Mouse (Mus musculus): ENCODE measurements around the gene Samd5. TPM values are rescaled to one million over a fixed set of nuclear protein-coding genes. Genes with fewer than 3 reads are reported as not detected.

Gene Samd5
- 6.0 and 7.2 TPM in 2 replicates for polyA plus RNA-seq (2012; rRNA removed)

GRCm38 (mm10) chr10:9674561-9675521, at the start of gene Samd5:
TSS of gene Samd5 (minus strand) at chr10:9675208.

Other genes with a start within 250 kb of the Samd5 start
- 16.6 and 18.5 TPM in 2 replicates for gene Stxbp5, start 225.9 kb upstream of the Samd5 start, polyA plus RNA-seq (2012; rRNA removed)